Mouse (Mus musculus): Measurements from ENCODE around the gene Ttc21a. TPM values are rescaled to one million over a fixed set of nuclear protein-coding genes. Genes with fewer than 3 reads are reported as not detected.

Gene Ttc21a
- polyA plus RNA-seq, 1 experiment from 2014 or later, result 0.20 TPM

- Histone ChIP-seq H3K9me3 (no peaks in the 10 kb centered on the region), H3K27ac (no peak overlapping the region), H3K4me3 (no peak overlapping the region), H3K27me3 (no peaks in the 10 kb centered on the region), H3K4me1 (peaks cover 16% of the 10 kb centered on the region), H3K36me3 (no peaks in the 10 kb centered on the region), H3K4me2 (replicated peaks) (no peak overlapping the region), H3K9ac (no peak overlapping the region)
- no peak for ATAC-seq (ENCODE audit: low FRiP score, low read depth)
- WGBS, result 75% methylated on average over 12 of the region's 12 CpGs
These were observed 7.9 kb downstream of the Ttc21a start for GRCm38 (mm10) chr9:119945173-119945900.

- no peak overlapping the region for H3K4me2 ChIP-seq (replicated peaks)
- no peaks in the 10 kb centered on the region for H3K9me3 ChIP-seq
- H3K9ac ChIP-seq, result no peak overlapping the region
- H3K4me1 ChIP-seq, result 0 out of 2 replicates have a peak, but pooled peaks cover 6% of the 10 kb centered on the region
- no peak for ATAC-seq (ENCODE audit: low FRiP score, low read depth)
- no peak overlapping the region for H3K4me3 ChIP-seq
- WGBS, result 55% methylated on average over 3 of the region's 3 CpGs
- H3K27ac ChIP-seq, result no peak overlapping the region
- H3K36me3 ChIP-seq, result no peaks in the 10 kb centered on the region
- H3K27me3 ChIP-seq, result no peaks in the 10 kb centered on the region
These were observed 11.4 kb downstream of the Ttc21a start for GRCm38 (mm10) chr9:119948804-119949203.

GRCm38 (mm10) chr9:119950434-119950833 is 13.0 kb downstream of the Ttc21a start:
- Histone ChIP-seq H3K36me3 (no peaks in the 10 kb centered on the region), H3K4me2 (replicated peaks) (no peak overlapping the region), H3K27ac (no peak overlapping the region), H3K9ac (peak overlapping the region; percentile 35; the same call in 1 of the 2 replicates), H3K4me1 (0 out of 2 replicates have a peak, but pooled peaks cover 6% of the 10 kb centered on the region), H3K9me3 (no peaks in the 10 kb centered on the region), H3K4me3 (no peak overlapping the region), H3K27me3 (no peaks in the 10 kb centered on the region)
- ATAC-seq (ENCODE audit: low FRiP score, low read depth), result no peak
- WGBS, result 25% methylated on average over 6 of the region's 6 CpGs

GRCm38 (mm10) chr9:119951388-119951787 is 14.0 kb downstream of the Ttc21a start:
- Histone ChIP-seq H3K27me3 (no peaks in the 10 kb centered on the region), H3K9ac (no peak overlapping the region), H3K9me3 (no peaks in the 10 kb centered on the region), H3K4me1 (0 out of 2 replicates have a peak, but pooled peaks cover 6% of the 10 kb centered on the region), H3K36me3 (no peaks in the 10 kb centered on the region), H3K27ac (no peak overlapping the region), H3K4me2 (replicated peaks) (no peak overlapping the region), H3K4me3 (no peak overlapping the region)
- 86% methylated on average over 9 of the region's 9 CpGs for WGBS
- ATAC-seq (ENCODE audit: low FRiP score, low read depth), result no peak

GRCm38 (mm10) chr9:119958835-119959234 is 21.4 kb downstream of the Ttc21a start:
- Histone ChIP-seq H3K4me1 (peaks cover 10% of the 10 kb centered on the region), H3K9ac (no peak overlapping the region), H3K9me3 (no peaks in the 10 kb centered on the region), H3K4me2 (replicated peaks) (no peak overlapping the region), H3K27me3 (no peaks in the 10 kb centered on the region), H3K27ac (no peak overlapping the region), H3K36me3 (no peaks in the 10 kb centered on the region), H3K4me3 (no peak overlapping the region)
- WGBS, result 84% methylated on average over 9 of the region's 9 CpGs
- no peak for ATAC-seq (ENCODE audit: low FRiP score, low read depth)

GRCm38 (mm10) chr9:119962216-119962615 is 24.8 kb downstream of the Ttc21a start:
- Histone ChIP-seq H3K36me3 (no peaks in the 10 kb centered on the region), H3K4me3 (no peak overlapping the region), H3K4me2 (replicated peaks) (no peak overlapping the region), H3K9me3 (no peaks in the 10 kb centered on the region), H3K27me3 (no peaks in the 10 kb centered on the region), H3K27ac (no peak overlapping the region), H3K4me1 (peaks cover 10% of the 10 kb centered on the region), H3K9ac (no peak overlapping the region)
- ATAC-seq (ENCODE audit: low FRiP score, low read depth), result no peak
- WGBS, result 65% methylated on average over 4 of the region's 4 CpGs

- no peaks in the 10 kb centered on the region for H3K9me3 ChIP-seq
- peaks cover 10% of the 10 kb centered on the region for H3K4me1 ChIP-seq
- no peaks in the 10 kb centered on the region for H3K36me3 ChIP-seq
- peak; percentile 67 for ATAC-seq (ENCODE audit: low FRiP score, low read depth)
- peak overlapping the region; percentile 43 for H3K4me2 ChIP-seq (replicated peaks)
- no peak overlapping the region for H3K4me3 ChIP-seq
- 11% methylated on average over 21 of the region's 21 CpGs for WGBS
- no peaks in the 10 kb centered on the region for H3K27me3 ChIP-seq
- H3K9ac ChIP-seq, result 0 out of 2 replicates have a peak overlapping the region, but pooled peaks have one; percentile 43
- H3K27ac ChIP-seq, result no peak overlapping the region
These were observed 25.7 kb downstream of the Ttc21a start for GRCm38 (mm10) chr9:119962987-119963667.

- H3K27me3 ChIP-seq, result no peaks in the 10 kb centered on the region
- no peak for ATAC-seq (ENCODE audit: low FRiP score, low read depth)
These were observed 26.8 kb downstream of the Ttc21a start for GRCm38 (mm10) chr9:119964206-119964605.

GRCm38 (mm10) chr9:119965186-119965585 is 27.8 kb downstream of the Ttc21a start:
- Histone ChIP-seq H3K4me1 (peaks cover 13% of the 10 kb centered on the region), H3K9me3 (no peaks in the 10 kb centered on the region), H3K4me2 (replicated peaks) (no peak overlapping the region), H3K9ac (no peak overlapping the region), H3K27ac (no peak overlapping the region), H3K27me3 (no peaks in the 10 kb centered on the region), H3K4me3 (no peak overlapping the region), H3K36me3 (no peaks in the 10 kb centered on the region)
- WGBS, result 67% methylated on average over 3 of the region's 3 CpGs
- ATAC-seq (ENCODE audit: low FRiP score, low read depth), result no peak

More at GRCm38 (mm10) chr9:119964206-119964605, 26.8 kb downstream of the Ttc21a start:
- no peak overlapping the region for H3K27ac ChIP-seq
- no peak overlapping the region for H3K4me3 ChIP-seq
- no peaks in the 10 kb centered on the region for H3K9me3 ChIP-seq
- peaks cover 10% of the 10 kb centered on the region for H3K4me1 ChIP-seq
- no peak overlapping the region for H3K9ac ChIP-seq
- 64% methylated on average over 3 of the region's 3 CpGs for WGBS
- H3K4me2 ChIP-seq (replicated peaks), result no peak overlapping the region
- no peaks in the 10 kb centered on the region for H3K36me3 ChIP-seq

GRCm38 (mm10) chr9:119966221-119966910 is 29.0 kb downstream of the Ttc21a start:
- Histone ChIP-seq H3K9me3 (no peaks in the 10 kb centered on the region), H3K27ac (no peak overlapping the region), H3K27me3 (no peaks in the 10 kb centered on the region), H3K4me3 (no peak overlapping the region), H3K9ac (no peak overlapping the region), H3K4me2 (replicated peaks) (no peak overlapping the region), H3K4me1 (peaks cover 25% of the 10 kb centered on the region), H3K36me3 (peaks cover 2% of the 10 kb centered on the region; the same call in 1 of the 2 replicates)
- 87% methylated on average over 26 of the region's 26 CpGs for WGBS
- no peak for ATAC-seq (ENCODE audit: low FRiP score, low read depth)

GRCm38 (mm10) chr9:119969811-119970210 is 32.4 kb downstream of the Ttc21a start:
- peaks cover 19% of the 10 kb centered on the region for H3K4me1 ChIP-seq
- H3K4me2 ChIP-seq (replicated peaks), result no peak overlapping the region
- no peak for ATAC-seq (ENCODE audit: low FRiP score, low read depth)
- no peak overlapping the region for H3K4me3 ChIP-seq
- no peaks in the 10 kb centered on the region for H3K9me3 ChIP-seq
- no peak overlapping the region for H3K27ac ChIP-seq
- peaks cover 32% of the 10 kb centered on the region for H3K36me3 ChIP-seq
- no peak overlapping the region for H3K9ac ChIP-seq
- no peaks in the 10 kb centered on the region for H3K27me3 ChIP-seq
- WGBS, result 76% methylated on average over 7 of the region's 7 CpGs

- no peak overlapping the region for H3K4me3 ChIP-seq
- peaks cover 19% of the 10 kb centered on the region for H3K4me1 ChIP-seq
- H3K36me3 ChIP-seq, result peaks cover 32% of the 10 kb centered on the region
- ATAC-seq (ENCODE audit: low FRiP score, low read depth), result no peak
- H3K27me3 ChIP-seq, result no peaks in the 10 kb centered on the region
- peak overlapping the region; percentile 31; the same call in 1 of the 2 replicates for H3K9ac ChIP-seq
- H3K9me3 ChIP-seq, result no peaks in the 10 kb centered on the region
- H3K4me2 ChIP-seq (replicated peaks), result no peak overlapping the region
- no peak overlapping the region for H3K27ac ChIP-seq
- WGBS, result 40% methylated on average over 6 of the region's 6 CpGs
These were observed 32.8 kb downstream of the Ttc21a start for GRCm38 (mm10) chr9:119970221-119970620.

Data from limb, embryonic 13.5 days (tissue).